Mouse (Mus musculus): ENCODE results near the gene Fkbp2.

GRCm38 (mm10) chr19:6928080-6928479 lies 52.2 kb downstream of the Fkbp2 start:
- no peak for TF ChIP-seq CTCF (IDR thresholded peaks at IDR 0.05; ENCODE audit: low read depth)
- no peak for TF ChIP-seq EP300 (IDR thresholded peaks at IDR 0.05; ENCODE audit: low read depth)

Measured in heart, postnatal 0 days (tissue).